Mouse (Mus musculus) neural tube, embryonic 14.5 days (tissue): ENCODE measurements around the gene Stk32b. TPM values are rescaled to one million over a fixed set of nuclear protein-coding genes. Genes with fewer than 3 reads are reported as not detected.

ENCODE experiments used
- ATAC-seq: fragments of 200-750 bp; cut with Nextera tagmentation; 2 replicates; pipeline ENCODE4 v1.8.0; 2017; ENCODE audit warnings: low read depth, mild to moderate bottlenecking, moderate TSS enrichment, moderate library complexity
- H3K27ac ChIP-seq: fragments of 300-500 bp; sonication (generic); 2 replicates; pipeline ENCODE4 v1.5.1; 2014; ENCODE audit warnings: low read depth, mild to moderate bottlenecking, control low read depth, low read length, moderate library complexity, mixed read lengths
- H3K27me3 ChIP-seq: fragments of 300-500 bp; sonication (generic); 2 replicates; pipeline ENCODE4 v1.6.1; 2014; ENCODE audit warnings: low read length; ENCODE audit not compliant: control insufficient read depth, insufficient read depth
- H3K36me3 ChIP-seq: fragments of 300-500 bp; sonication (generic); 2 replicates; pipeline ENCODE4 v1.6.1; 2014; ENCODE audit warnings: low read length, mixed read lengths; ENCODE audit not compliant: control insufficient read depth, insufficient read depth
- H3K4me1 ChIP-seq: fragments of 300-500 bp; sonication (generic); 2 replicates; pipeline ENCODE4 v1.6.1; 2014; ENCODE audit warnings: low read length; ENCODE audit not compliant: control insufficient read depth, insufficient read depth
- H3K4me2 ChIP-seq: fragments of 300-500 bp; sonication (generic); 2 replicates; pipeline ENCODE4 v1.6.1; 2014; ENCODE audit warnings: mild to moderate bottlenecking, low read depth, low read length, control low read depth
- H3K4me3 ChIP-seq: fragments of 300-500 bp; sonication (generic); 2 replicates; pipeline ENCODE4 v1.5.1; 2014; ENCODE audit warnings: low read depth, low read length, control low read depth, mixed read lengths
- H3K9ac ChIP-seq: fragments of 300-500 bp; sonication (generic); replicated peaks from 2 replicates; pipeline ENCODE4 v1.6.1; 2014; ENCODE audit warnings: low read depth, mild to moderate bottlenecking, control low read depth, low read length, mixed read lengths
- H3K9me3 ChIP-seq: fragments of 300-500 bp; sonication (generic); 2 replicates; pipeline ENCODE4 v1.6.1; 2016; ENCODE audit warnings: low read length; ENCODE audit not compliant: control insufficient read depth
- WGBS: fragments of 180-500 bp; shearing (Covaris S2); extraction: QIAGEN DNeasy Blood & Tissue Kit; methylation state at CpG from one replicate; pipeline ENCODE4 v1.1.7; 2014; 5-methylcytosine and 5-hydroxymethylcytosine counted together
- polyA plus RNA-seq: library from polyadenylated mRNA; unstranded; fragments of >200 nt; fragmentation: Nextera tagmentation; extraction: Ambion mirVana; gene quantifications from 2 replicates; pipeline ENCODE4 v1.2.1, GENCODE M21; 2014

The Stk32b gene
- polyA plus RNA-seq, 1 experiment from 2014 or later: 55.0 TPM

DNA sequence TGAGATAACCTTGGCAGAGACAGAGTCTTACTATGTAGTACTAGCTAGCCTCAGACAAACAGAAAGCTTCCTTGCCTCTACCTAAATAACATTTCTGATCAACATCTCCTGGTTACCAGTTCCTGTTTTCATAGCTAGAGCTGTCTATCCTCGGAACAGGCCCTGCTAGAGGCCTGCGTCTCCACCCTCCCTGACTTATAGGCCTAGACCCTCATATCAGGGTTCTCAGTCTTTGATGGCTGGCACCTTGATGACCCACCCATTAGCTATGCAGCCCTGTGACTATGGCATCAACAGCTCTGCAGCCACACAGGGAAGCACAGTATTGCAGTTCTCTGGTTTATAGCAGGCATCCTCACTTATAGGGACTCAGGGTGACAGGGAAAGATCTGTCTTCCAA lies 259.1 kb downstream of the Stk32b start:
- Histone ChIP-seq H3K27ac (no peak overlapping the region), H3K9me3 (no peaks in the 10 kb centered on the region), H3K9ac (no peak overlapping the region), H3K4me1 (no peaks in the 10 kb centered on the region), H3K27me3 (no peaks in the 10 kb centered on the region), H3K4me2 (no peak overlapping the region), H3K36me3 (no peaks in the 10 kb centered on the region), H3K4me3 (no peak overlapping the region)
- 89% methylated on average over 2 of the region's 2 CpGs for WGBS
- ATAC-seq: no peak

DNA sequence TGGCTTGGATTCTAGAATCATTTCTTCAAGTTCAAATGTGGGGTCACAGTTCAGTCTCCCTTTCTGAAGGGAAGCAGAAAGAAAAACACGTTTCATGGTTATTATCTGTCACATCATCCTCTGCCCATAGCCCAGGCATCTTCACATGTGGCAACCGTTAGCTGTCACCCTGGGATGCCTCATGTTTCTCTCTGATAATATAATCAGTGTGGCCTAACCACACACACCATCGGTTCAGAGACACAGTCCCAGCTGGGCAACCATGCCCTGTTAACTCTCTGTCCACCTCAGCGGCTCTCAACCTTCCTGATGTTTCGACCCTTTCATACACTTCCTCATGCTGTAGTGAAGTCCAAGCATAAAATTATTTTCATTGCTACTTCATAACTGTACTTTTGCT lies 259.8 kb downstream of the Stk32b start:
- 89% methylated on average over 5 of the region's 5 CpGs for WGBS
- Histone ChIP-seq H3K27ac (no peak overlapping the region), H3K4me2 (no peak overlapping the region), H3K27me3 (no peaks in the 10 kb centered on the region), H3K4me1 (no peaks in the 10 kb centered on the region), H3K9me3 (no peaks in the 10 kb centered on the region), H3K9ac (no peak overlapping the region), H3K36me3 (no peaks in the 10 kb centered on the region), H3K4me3 (no peak overlapping the region)
- ATAC-seq: no peak

DNA sequence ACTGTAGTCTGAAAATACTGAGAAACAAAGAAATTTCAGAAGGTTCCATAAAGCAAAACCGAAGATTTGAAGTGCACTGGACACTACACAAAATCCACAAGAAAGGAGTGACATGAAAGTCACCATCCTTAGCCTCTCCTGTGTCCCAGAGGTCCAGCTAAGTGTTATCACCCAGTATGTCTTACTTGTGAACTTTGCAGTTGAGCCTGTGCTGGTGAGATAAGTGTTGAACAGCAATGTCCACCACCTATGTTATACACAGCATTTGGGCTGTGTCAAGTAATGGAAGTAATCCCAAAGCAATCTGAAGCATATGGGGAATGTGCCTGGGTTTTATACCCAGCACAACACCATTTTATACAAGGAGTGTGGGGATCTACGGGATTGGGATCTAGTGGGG lies 260.4 kb downstream of the Stk32b start:
- ATAC-seq: no peak
- Histone ChIP-seq H3K27ac (no peak overlapping the region), H3K4me1 (no peaks in the 10 kb centered on the region), H3K4me2 (no peak overlapping the region), H3K9me3 (no peaks in the 10 kb centered on the region), H3K36me3 (no peaks in the 10 kb centered on the region), H3K4me3 (no peak overlapping the region), H3K27me3 (no peaks in the 10 kb centered on the region), H3K9ac (no peak overlapping the region)
- 74% methylated on average over 2 of the region's 2 CpGs for WGBS

DNA sequence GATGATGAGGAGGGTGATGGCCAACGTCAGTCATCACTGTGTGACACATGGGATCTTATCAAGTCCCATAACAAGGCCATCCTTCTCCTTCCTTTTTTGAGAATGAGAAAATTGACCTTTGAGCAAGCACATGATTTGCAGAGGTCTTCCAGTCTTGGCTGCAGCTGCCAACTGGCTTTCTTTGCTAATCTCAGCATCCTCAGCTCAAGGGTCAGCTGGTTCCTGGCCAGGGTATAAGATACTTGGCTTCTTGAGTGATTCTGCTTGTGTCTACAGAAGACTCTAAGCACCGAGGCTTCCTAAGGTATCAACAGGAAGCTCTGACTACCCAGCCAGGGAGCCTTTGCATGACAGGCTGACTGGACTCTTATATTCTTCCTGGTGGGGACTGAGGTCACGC lies 269.4 kb downstream of the Stk32b start:
- H3K4me2 ChIP-seq: no peak overlapping the region

DNA sequence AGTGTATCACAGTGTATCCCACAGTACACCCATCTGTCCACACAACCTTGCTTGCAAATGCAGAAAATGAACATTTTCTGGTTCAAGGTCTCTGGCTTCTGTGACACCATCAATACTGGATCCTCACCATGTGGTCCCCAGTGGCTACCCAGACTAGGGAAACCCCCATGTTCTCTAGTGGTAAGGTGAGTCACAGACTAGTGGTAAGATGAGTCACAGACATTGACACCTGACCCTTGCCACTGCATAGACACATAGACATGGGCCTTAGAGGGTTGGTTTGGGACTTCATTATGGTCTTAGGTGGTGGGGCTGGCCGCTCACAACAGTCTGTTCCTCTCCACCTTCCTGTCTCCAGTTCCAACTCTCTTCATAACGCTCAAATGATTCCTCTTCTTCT lies 274.2 kb downstream of the Stk32b start:
- Histone ChIP-seq H3K4me1 (no peaks in the 10 kb centered on the region), H3K4me2 (no peak overlapping the region), H3K9me3 (no peaks in the 10 kb centered on the region), H3K27ac (no peak overlapping the region), H3K36me3 (no peaks in the 10 kb centered on the region), H3K9ac (no peak overlapping the region), H3K27me3 (no peaks in the 10 kb centered on the region), H3K4me3 (no peak overlapping the region)
- WGBS: 76% methylated on average over 2 of the region's 2 CpGs
- no peak for ATAC-seq

More for the DNA sequence above, 269.4 kb downstream of the Stk32b start:
- Histone ChIP-seq H3K9me3 (no peaks in the 10 kb centered on the region), H3K27me3 (no peaks in the 10 kb centered on the region), H3K9ac (no peak overlapping the region), H3K27ac (no peak overlapping the region), H3K4me1 (no peaks in the 10 kb centered on the region), H3K36me3 (no peaks in the 10 kb centered on the region), H3K4me3 (no peak overlapping the region)
- WGBS: 85% methylated on average over 3 of the region's 3 CpGs
- no peak for ATAC-seq

DNA sequence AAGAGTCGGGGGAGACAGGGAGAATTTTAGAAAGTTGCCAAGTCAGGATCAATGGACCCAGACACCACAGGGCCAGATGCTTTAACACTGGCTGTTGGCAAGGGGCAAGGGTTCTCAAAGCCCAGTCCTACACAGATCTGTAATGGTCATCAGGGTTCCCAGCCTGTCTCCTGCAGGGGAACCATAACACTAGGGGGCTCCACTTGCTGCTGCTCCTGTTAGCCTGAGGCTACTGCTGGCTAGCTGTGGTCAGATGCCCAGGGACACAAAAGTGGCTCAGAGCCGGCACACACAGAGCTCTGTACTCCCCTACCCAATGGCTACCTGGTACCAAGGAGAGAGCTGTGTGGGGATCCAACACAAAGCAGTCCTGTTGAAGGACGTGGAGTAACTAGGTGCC lies 281.6 kb downstream of the Stk32b start:
- WGBS: 78% methylated on average over 3 of the region's 3 CpGs
- H3K4me3 ChIP-seq: no peak overlapping the region
- no peaks in the 10 kb centered on the region for H3K9me3 ChIP-seq
- H3K4me1 ChIP-seq: no peaks in the 10 kb centered on the region
- H3K9ac ChIP-seq: no peak overlapping the region
- no peaks in the 10 kb centered on the region for H3K36me3 ChIP-seq
- no peak for ATAC-seq
- H3K4me2 ChIP-seq: no peak overlapping the region
- H3K27me3 ChIP-seq: no peaks in the 10 kb centered on the region
- no peak overlapping the region for H3K27ac ChIP-seq

DNA sequence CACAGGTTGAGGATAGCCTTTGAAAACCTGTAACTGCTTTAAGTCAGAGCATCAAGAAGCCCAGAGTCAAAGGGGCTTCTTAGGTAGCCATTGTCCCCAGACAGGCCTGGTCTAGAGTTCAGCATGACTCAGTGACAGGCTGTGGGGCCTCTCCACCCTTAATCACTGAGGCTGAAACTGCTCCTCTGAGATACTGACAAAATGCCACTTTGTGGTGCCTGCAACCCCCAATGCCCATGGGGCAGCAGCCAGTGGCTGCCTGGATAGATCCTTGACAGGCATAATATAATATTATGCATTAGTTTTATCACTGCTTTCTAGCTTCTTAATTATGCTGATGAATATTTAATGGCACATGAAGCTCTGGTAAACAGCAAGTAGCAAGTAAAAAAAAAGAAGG lies 289.8 kb downstream of the Stk32b start:
- H3K4me2 ChIP-seq: no peak overlapping the region
- 0 out of 2 replicates have a peak, but pooled peaks cover 4% of the 10 kb centered on the region for H3K4me1 ChIP-seq
- no peak overlapping the region; the same call in 1 of the 2 replicates for H3K27ac ChIP-seq
- H3K9me3 ChIP-seq: no peaks in the 10 kb centered on the region
- no peaks in the 10 kb centered on the region for H3K27me3 ChIP-seq
- H3K36me3 ChIP-seq: no peaks in the 10 kb centered on the region; the same call in 1 of the 2 replicates
- H3K4me3 ChIP-seq: no peak overlapping the region
- ATAC-seq: peak; percentile 82; the same call in 1 of the 2 replicates
- H3K9ac ChIP-seq: no peak overlapping the region

DNA sequence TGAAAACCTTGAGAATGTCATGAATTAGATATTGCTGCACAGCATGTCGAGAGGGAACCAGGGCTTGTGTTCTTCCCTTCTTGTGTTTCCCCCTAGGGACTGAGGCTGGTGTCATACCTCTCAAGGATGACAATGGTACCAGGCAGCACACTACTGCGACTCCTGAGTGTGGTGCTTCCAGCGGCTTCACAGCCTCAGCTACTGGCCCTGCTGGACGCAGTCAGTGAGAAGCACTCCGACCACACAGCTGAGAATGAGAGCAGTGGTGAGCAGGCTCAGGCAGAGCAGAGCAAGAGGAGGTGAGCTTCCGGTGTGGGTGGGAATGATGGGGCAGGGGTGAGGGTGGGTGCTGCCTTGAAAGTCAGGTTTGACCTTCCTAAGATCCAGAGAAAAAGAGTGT lies 297.9 kb downstream of the Stk32b start:
- WGBS: 81% methylated on average over 6 of the region's 6 CpGs
- no peaks in the 10 kb centered on the region for H3K27me3 ChIP-seq
- H3K27ac ChIP-seq: no peak overlapping the region
- no peak overlapping the region for H3K4me2 ChIP-seq
- no peaks in the 10 kb centered on the region for H3K4me1 ChIP-seq
- no peaks in the 10 kb centered on the region for H3K9me3 ChIP-seq
- no peak overlapping the region for H3K4me3 ChIP-seq
- no peak for ATAC-seq
- no peak overlapping the region for H3K9ac ChIP-seq
- H3K36me3 ChIP-seq: no peaks in the 10 kb centered on the region; the same call in 1 of the 2 replicates
